Mouse (Mus musculus) kidney, adult 11 months (tissue): ENCODE measurements around the gene Olfr1221.
"Not testable (repeated sequence)": the region's sequence is repeated elsewhere in the genome, so short reads cannot be mapped to it uniquely, and the experiment has no call there.

ENCODE experiments used
- DNase-seq: peaks from one replicate; pipeline ENCODE4 v3.0.0; 2022

The Olfr1221 gene

GRCm38 (mm10) chr2:89117183-89117582 lies at the start of gene Olfr1221:
Gene Olfr1221, minus strand, starts transcription at chr2:89117283.
- DNase-seq = no peak

GRCm38 (mm10) chr2:89164711-89165110 lies 47.6 kb upstream of the Olfr1221 start:
- not testable (repeated sequence) for DNase-seq

- DNase-seq = not testable (repeated sequence)
These were observed 46.9 kb upstream of the Olfr1221 start, which contains the start of gene Olfr1224-ps1 for GRCm38 (mm10) chr2:89163991-89164390. Gene Olfr1224-ps1, minus strand, starts transcription at chr2:89164091.

DNA sequence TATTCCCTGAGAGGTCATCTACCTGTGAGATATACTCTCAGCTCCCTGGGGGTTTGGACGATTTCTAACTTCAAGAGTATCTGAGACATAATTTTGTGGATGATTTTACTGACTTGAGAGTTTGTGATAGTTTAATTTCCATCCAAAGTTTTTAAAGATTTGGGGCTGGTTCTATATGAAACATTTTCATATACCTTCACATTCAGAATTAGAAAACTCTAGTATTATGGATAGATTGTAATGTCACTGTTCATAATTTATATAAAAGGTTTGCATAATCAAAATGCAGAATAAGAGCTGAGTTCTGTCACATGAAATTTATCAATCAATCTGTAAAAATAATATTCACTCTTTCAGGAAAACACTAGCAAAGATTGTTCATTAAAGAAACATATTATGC lies 34.4 kb upstream of the Olfr1221 start, which contains the start of gene Olfr1223:
Gene Olfr1223, minus strand, starts transcription at position 101 of the 400 bp plus-strand sequence.
- no peak for DNase-seq

DNA sequence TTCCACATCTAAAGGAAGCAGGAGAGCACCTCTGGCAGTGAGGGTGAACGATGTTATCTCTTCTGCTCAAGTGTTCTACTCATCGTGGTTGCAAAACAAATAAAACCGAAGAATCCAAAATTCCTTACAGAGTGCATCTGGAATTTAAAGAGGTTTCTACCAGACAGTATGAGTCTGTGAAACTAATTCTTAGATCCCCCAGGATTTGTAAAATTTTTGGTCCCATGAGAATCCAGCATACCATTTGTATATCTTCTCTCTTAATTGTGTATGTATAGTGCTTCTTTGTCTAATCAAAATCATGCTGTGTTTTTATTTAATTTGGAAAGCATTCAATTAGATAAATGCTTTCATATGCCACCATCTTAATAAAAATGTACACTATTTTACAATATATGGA lies 15.9 kb upstream of the Olfr1221 start, which contains the start of gene Olfr1222:
Gene Olfr1222, minus strand, starts transcription at position 101 of the 400 bp plus-strand sequence.
- DNase-seq = no peak

GRCm38 (mm10) chr2:89106735-89107134 lies 10.3 kb downstream of the Olfr1221 start, which contains the start of gene Olfr1220:
Gene Olfr1220, minus strand, starts transcription at chr2:89106835.
- DNase-seq = no peak

DNA sequence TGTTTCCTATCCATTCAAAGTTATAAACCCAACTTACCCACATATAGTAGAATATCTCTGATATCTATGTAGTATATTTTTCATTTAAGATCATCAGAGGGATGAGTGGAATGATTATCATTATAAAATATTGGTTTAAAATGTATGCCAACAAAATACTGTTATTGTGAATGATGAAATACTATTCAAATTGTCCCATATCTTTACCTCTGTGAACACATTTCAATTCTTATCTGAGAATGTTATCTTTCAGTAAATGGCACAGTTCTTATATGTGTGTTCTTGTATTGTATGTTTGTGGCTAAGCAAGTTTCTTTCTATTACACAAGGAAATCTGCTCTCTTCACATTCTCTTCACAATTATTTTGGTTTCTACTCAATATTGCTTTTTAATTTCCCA lies 11.4 kb downstream of the Olfr1221 start:
- DNase-seq = no peak

- DNase-seq = no peak
These were observed 23.2 kb downstream of the Olfr1221 start for GRCm38 (mm10) chr2:89093848-89094247.

DNA sequence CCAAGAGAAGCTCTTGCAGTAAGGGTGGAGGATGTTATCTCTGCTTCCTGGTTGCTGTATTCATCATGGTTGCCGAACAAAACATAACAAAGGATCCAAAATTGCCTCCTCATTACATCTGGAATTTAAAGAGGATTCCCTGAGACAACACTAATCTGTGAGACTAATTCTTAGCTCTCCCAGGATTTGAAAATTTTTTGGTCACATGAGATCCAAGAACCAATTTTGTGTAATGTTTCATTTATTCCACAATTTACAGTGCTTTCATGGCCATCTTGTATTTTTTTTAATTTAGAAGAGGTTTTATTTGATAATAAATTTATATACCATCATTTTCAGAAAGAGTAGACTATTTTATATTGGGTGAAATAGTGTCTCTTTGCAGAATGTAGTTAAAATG lies 33.7 kb downstream of the Olfr1221 start, which contains the start of gene Olfr1219:
Gene Olfr1219, minus strand, starts transcription at position 101 of the 400 bp plus-strand sequence.
- DNase-seq = no peak

- no peak for DNase-seq
These were observed 35.6 kb downstream of the Olfr1221 start for GRCm38 (mm10) chr2:89081487-89081886.

GRCm38 (mm10) chr2:89061087-89061486 lies 56.0 kb downstream of the Olfr1221 start, which contains the start of gene Olfr1218:
Gene Olfr1218, minus strand, starts transcription at chr2:89061187.
- no peak for DNase-seq
